Mouse (Mus musculus) embryonic facial prominence, embryonic 15.5 days (tissue): ENCODE results near the gene Lsm3. TPM values are rescaled to one million over a fixed set of nuclear protein-coding genes. Genes with fewer than 3 reads are reported as not detected.
"Not testable (repeated sequence)": the region's sequence is repeated elsewhere in the genome, so short reads cannot be mapped to it uniquely, and the experiment has no call there.

Experiments
- ATAC-seq: fragments of 200-750 bp; cut with Nextera tagmentation; 2 replicates; pipeline ENCODE4 v1.8.0; 2017; ENCODE audit warnings: low read depth, moderate TSS enrichment; ENCODE audit not compliant: insufficient number of reproducible peaks, low FRiP score, low TSS enrichment
- H3K27ac ChIP-seq: fragments of 300-500 bp; sonication (generic); replicated peaks from 2 replicates; pipeline ENCODE4 v1.5.1; 2015; ENCODE audit warnings: mild to moderate bottlenecking, inconsistent platforms
- H3K27me3 ChIP-seq: fragments of 300-500 bp; sonication (generic); 2 replicates; pipeline ENCODE4 v1.6.1; 2015; ENCODE audit warnings: inconsistent platforms
- H3K36me3 ChIP-seq: fragments of 300-500 bp; sonication (generic); 2 replicates; pipeline ENCODE4 v1.6.1; 2015; ENCODE audit warnings: mild to moderate bottlenecking, inconsistent platforms
- H3K4me1 ChIP-seq: fragments of 300-500 bp; sonication (generic); 2 replicates; pipeline ENCODE4 v1.6.1; 2015; ENCODE audit warnings: inconsistent platforms
- H3K4me2 ChIP-seq: fragments of 300-500 bp; sonication (generic); replicated peaks from 2 replicates; pipeline ENCODE4 v1.6.1; 2015; ENCODE audit warnings: mild to moderate bottlenecking, inconsistent platforms
- H3K4me3 ChIP-seq: fragments of 300-500 bp; sonication (generic); replicated peaks from 2 replicates; pipeline ENCODE4 v1.5.1; 2015; ENCODE audit warnings: mild to moderate bottlenecking, inconsistent platforms
- H3K9ac ChIP-seq: fragments of 300-500 bp; sonication (generic); 2 replicates; pipeline ENCODE4 v1.6.1; 2015; ENCODE audit warnings: inconsistent platforms
- H3K9me3 ChIP-seq: fragments of 300-500 bp; sonication (generic); replicated peaks from 2 replicates; pipeline ENCODE4 v1.6.1; 2016; ENCODE audit warnings: inconsistent platforms
- WGBS: fragments of 180-500 bp; shearing (Covaris S2); methylation state at CpG from one replicate; pipeline ENCODE4 v1.1.7; 2015; 5-methylcytosine and 5-hydroxymethylcytosine counted together
- polyA plus RNA-seq: library from polyadenylated mRNA; unstranded; fragments of >200 nt; fragmentation: Nextera tagmentation; extraction: Ambion mirVana; gene quantifications from 2 replicates; pipeline ENCODE4 v1.2.1, GENCODE M21; 2015

The Lsm3 gene
- 220 and 227 TPM in 2 replicates for polyA plus RNA-seq

GRCm38 (mm10) chr6:91515545-91516449, at the start of gene Lsm3, which contains the start of gene Xpc:
Gene Lsm3 (plus strand): TSS chr6:91515928.
Gene Xpc (minus strand): TSS chr6:91515888.
- Histone ChIP-seq H3K27ac (peak within 1 kb of the TSS; percentile 78), H3K4me2 (peak within 1 kb of the TSS; percentile 74), H3K4me3 (peak within 1 kb of the TSS; percentile 84), H3K36me3 (peaks cover 33% of the 10 kb centered on the region), H3K9ac (peak within 1 kb of the TSS; percentile 93), H3K4me1 (peaks cover 25% of the 10 kb centered on the region), H3K27me3 (no peaks in the 10 kb centered on the region), H3K9me3 (no peaks in the 10 kb centered on the region)
- ATAC-seq = peak; percentile 96
- under 1% methylated on average over 80 of the region's 80 CpGs for WGBS

- Histone ChIP-seq H3K27ac (no peak overlapping the region), H3K27me3 (no peaks in the 10 kb centered on the region), H3K4me3 (no peak overlapping the region), H3K9me3 (no peaks in the 10 kb centered on the region), H3K36me3 (peaks cover 47% of the 10 kb centered on the region), H3K9ac (no peak overlapping the region), H3K4me1 (0 out of 2 replicates have a peak, but pooled peaks cover 5% of the 10 kb centered on the region), H3K4me2 (no peak overlapping the region)
- WGBS = 76% methylated on average over 1 of the region's 1 CpGs
- no peak for ATAC-seq
Measured at GRCm38 (mm10) chr6:91467106-91467505, 48.6 kb upstream of the Lsm3 start.

- 76% methylated on average over 2 of the region's 2 CpGs for WGBS
- Histone ChIP-seq H3K4me2 (no peak overlapping the region), H3K9me3 (no peaks in the 10 kb centered on the region), H3K9ac (no peak overlapping the region), H3K27ac (no peak overlapping the region), H3K4me3 (no peak overlapping the region), H3K36me3 (peaks cover 20% of the 10 kb centered on the region), H3K27me3 (no peaks in the 10 kb centered on the region), H3K4me1 (peaks cover 23% of the 10 kb centered on the region)
- ATAC-seq = no peak
Measured at GRCm38 (mm10) chr6:91470712-91471111, 45.0 kb upstream of the Lsm3 start.

- H3K4me2 ChIP-seq, H3K9ac ChIP-seq, H3K27ac ChIP-seq, ATAC-seq, H3K9me3 ChIP-seq, H3K4me3 ChIP-seq, H3K27me3 ChIP-seq: not testable (repeated sequence)
- WGBS = 84% methylated on average over 3 of the region's 3 CpGs
- Histone ChIP-seq H3K36me3 (peaks cover 17% of the 10 kb centered on the region), H3K4me1 (peaks cover 23% of the 10 kb centered on the region)
Measured at GRCm38 (mm10) chr6:91471427-91471826, 44.3 kb upstream of the Lsm3 start.

GRCm38 (mm10) chr6:91472319-91472718, 43.4 kb upstream of the Lsm3 start:
- Histone ChIP-seq H3K27me3 (no peaks in the 10 kb centered on the region), H3K27ac (peak overlapping the region; percentile 84; the same call in 1 of the 2 replicates), H3K4me2 (peak overlapping the region; percentile 72), H3K36me3 (peaks cover 17% of the 10 kb centered on the region), H3K4me3 (peak overlapping the region; percentile 87), H3K9me3 (no peaks in the 10 kb centered on the region), H3K9ac (peak overlapping the region; percentile 85), H3K4me1 (peaks cover 23% of the 10 kb centered on the region)
- no peak for ATAC-seq
- WGBS = 23% methylated on average over 6 of the region's 6 CpGs

GRCm38 (mm10) chr6:91472868-91473804, 42.6 kb upstream of the Lsm3 start, which contains the start of the genes Chchd4 and Tmem43:
Gene Chchd4 (minus strand): TSS chr6:91473546.
Gene Tmem43 (plus strand): TSS chr6:91473703.
- under 1% methylated on average over 67 of the region's 74 CpGs for WGBS
- Histone ChIP-seq H3K36me3 (peaks cover 20% of the 10 kb centered on the region), H3K9me3 (no peaks in the 10 kb centered on the region), H3K9ac (peak within 1 kb of the TSS; percentile 85), H3K4me2 (peak within 1 kb of the TSS; percentile 76), H3K4me1 (peaks cover 23% of the 10 kb centered on the region), H3K27me3 (no peaks in the 10 kb centered on the region), H3K27ac (peak within 1 kb of the TSS; percentile 84), H3K4me3 (peak within 1 kb of the TSS; percentile 87)
- ATAC-seq = peak; percentile 96

GRCm38 (mm10) chr6:91473805-91474440, 41.8 kb upstream of the Lsm3 start:
- Histone ChIP-seq H3K4me1 (peaks cover 23% of the 10 kb centered on the region), H3K36me3 (peaks cover 27% of the 10 kb centered on the region), H3K9ac (peak overlapping the region; percentile 53), H3K9me3 (no peaks in the 10 kb centered on the region), H3K27me3 (no peaks in the 10 kb centered on the region), H3K4me3 (peak overlapping the region; percentile 87), H3K27ac (peak overlapping the region; percentile 72), H3K4me2 (peak overlapping the region; percentile 76)
- ATAC-seq = peak; percentile 26
- under 1% methylated on average over 27 of the region's 27 CpGs for WGBS

- Histone ChIP-seq H3K9me3 (no peaks in the 10 kb centered on the region), H3K27ac (0 out of 2 replicates have a peak overlapping the region, but pooled peaks have one; percentile 72), H3K4me1 (peaks cover 23% of the 10 kb centered on the region), H3K4me2 (peak overlapping the region; percentile 76), H3K9ac (peak overlapping the region; percentile 53), H3K36me3 (peaks cover 34% of the 10 kb centered on the region), H3K4me3 (peak overlapping the region; percentile 87), H3K27me3 (no peaks in the 10 kb centered on the region)
- no peak for ATAC-seq
- WGBS = 41% methylated on average over 9 of the region's 9 CpGs
Measured at GRCm38 (mm10) chr6:91474441-91475190, 41.1 kb upstream of the Lsm3 start.

- Histone ChIP-seq H3K9ac (no peak overlapping the region), H3K27me3 (no peaks in the 10 kb centered on the region), H3K27ac (no peak overlapping the region), H3K36me3 (peaks cover 54% of the 10 kb centered on the region), H3K4me2 (no peak overlapping the region), H3K4me3 (no peak overlapping the region), H3K9me3 (no peaks in the 10 kb centered on the region), H3K4me1 (peaks cover 23% of the 10 kb centered on the region)
- ATAC-seq = no peak
- WGBS = 80% methylated on average over 2 of the region's 2 CpGs
Measured at GRCm38 (mm10) chr6:91476541-91476940, 39.2 kb upstream of the Lsm3 start.

GRCm38 (mm10) chr6:91483371-91483770, 32.4 kb upstream of the Lsm3 start:
- Histone ChIP-seq H3K36me3 (peaks cover 99% of the 10 kb centered on the region), H3K4me3 (no peak overlapping the region), H3K27me3 (no peaks in the 10 kb centered on the region), H3K9ac (no peak overlapping the region), H3K4me1 (no peaks in the 10 kb centered on the region), H3K27ac (no peak overlapping the region), H3K9me3 (no peaks in the 10 kb centered on the region), H3K4me2 (no peak overlapping the region)
- ATAC-seq = no peak
- WGBS = 88% methylated on average over 2 of the region's 2 CpGs
